Mouse (Mus musculus): ENCODE measurements around the gene Sap30bp. TPM values are rescaled to one million over a fixed set of nuclear protein-coding genes. Genes with fewer than 3 reads are reported as not detected.

The Sap30bp gene
- polyA plus RNA-seq, 1 experiment from 2014 or later = 53.8 TPM

DNA sequence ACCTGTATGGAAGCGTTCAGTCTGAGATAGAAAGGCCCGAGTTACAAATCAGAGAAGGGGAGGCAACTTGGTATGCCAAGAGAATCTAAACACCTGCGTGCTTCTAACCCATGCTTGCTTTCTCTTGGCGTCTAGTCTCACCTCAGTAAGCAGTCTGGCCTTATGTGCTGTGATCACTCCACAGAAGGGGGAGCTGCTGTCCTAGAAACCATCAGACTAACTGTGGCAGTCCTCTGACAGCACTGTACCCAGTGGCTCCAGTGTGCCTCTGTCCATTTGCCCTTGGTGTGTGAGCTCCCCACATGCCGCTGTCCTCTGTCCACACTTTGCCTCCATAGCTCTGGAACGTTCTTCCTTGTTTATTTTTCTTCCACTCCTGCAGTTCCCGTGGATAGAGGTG lies 8.9 kb downstream of the Sap30bp start:
- H3K4me1 ChIP-seq (replicated peaks) = no peaks in the 10 kb centered on the region
- no peak overlapping the region for H3K9ac ChIP-seq (replicated peaks)
- no peak overlapping the region for H3K4me2 ChIP-seq (replicated peaks)
- no peak overlapping the region for H3K27ac ChIP-seq
- H3K9me3 ChIP-seq = no peaks in the 10 kb centered on the region
- H3K27me3 ChIP-seq = no peaks in the 10 kb centered on the region
- peaks cover 90% of the 10 kb centered on the region for H3K36me3 ChIP-seq
- 89% methylated on average over 7 of the region's 7 CpGs for WGBS
- no peak overlapping the region for H3K4me3 ChIP-seq (replicated peaks)
- no peak for ATAC-seq

DNA sequence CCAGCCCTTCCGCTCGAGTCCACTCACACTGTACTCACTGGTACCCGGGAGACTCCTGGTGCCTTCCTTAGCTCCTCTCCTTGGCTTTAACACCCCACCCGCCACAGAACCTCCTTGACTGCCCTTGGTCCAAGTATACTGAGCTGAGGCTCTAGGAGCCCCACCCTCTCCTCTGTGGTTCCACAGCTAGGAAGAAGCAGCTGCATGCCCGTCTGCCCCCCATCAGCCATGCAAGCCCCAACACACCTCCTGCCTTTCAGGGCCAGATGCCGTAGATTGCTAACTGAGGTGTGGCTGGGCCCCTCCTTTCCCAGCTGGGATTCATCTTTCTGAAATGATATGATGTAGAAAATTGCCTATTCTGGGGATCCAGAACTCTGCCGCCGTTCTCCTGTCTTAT lies 12.2 kb downstream of the Sap30bp start:
- peaks cover 90% of the 10 kb centered on the region for H3K36me3 ChIP-seq
- no peak for ATAC-seq
- H3K27ac ChIP-seq = no peak overlapping the region
- no peaks in the 10 kb centered on the region for H3K27me3 ChIP-seq
- H3K9me3 ChIP-seq = no peaks in the 10 kb centered on the region
- no peak overlapping the region for H3K4me2 ChIP-seq (replicated peaks)
- H3K4me1 ChIP-seq (replicated peaks) = no peaks in the 10 kb centered on the region
- no peak overlapping the region for H3K4me3 ChIP-seq (replicated peaks)
- 94% methylated on average over 8 of the region's 8 CpGs for WGBS
- no peak overlapping the region for H3K9ac ChIP-seq (replicated peaks)

DNA sequence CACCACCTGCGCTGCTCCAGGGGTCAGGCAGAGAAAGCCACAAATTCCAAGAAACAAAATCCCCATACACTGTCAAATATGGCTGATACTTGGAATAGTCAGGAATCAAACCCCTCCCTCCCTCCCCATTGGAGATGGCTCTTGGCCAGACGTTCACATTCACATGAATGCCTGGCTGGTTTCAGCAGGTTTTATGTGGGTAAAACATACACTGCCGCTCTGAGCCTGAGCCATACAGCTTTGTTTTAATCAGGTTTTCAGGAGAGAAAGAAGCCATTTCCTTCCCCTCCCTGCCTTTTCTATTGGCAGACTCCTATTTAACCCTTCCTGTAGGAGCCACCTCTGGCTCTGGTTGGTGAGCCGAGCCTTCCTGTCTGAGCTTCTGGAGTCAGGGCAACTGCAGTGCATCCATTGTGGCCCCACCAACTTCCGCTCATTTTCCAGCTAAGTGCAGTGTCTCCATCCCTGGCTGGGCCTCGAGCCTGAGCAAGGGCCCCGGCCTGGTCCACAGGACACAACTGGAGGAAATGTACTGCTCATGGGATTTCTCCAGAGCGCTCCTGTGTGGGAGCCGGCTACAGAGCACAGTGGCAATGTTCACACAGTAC lies 13.2 kb downstream of the Sap30bp start:
- no peak overlapping the region for H3K4me3 ChIP-seq (replicated peaks)
- no peaks in the 10 kb centered on the region for H3K27me3 ChIP-seq
- no peak for ATAC-seq
- H3K9ac ChIP-seq (replicated peaks) = no peak overlapping the region
- no peaks in the 10 kb centered on the region for H3K4me1 ChIP-seq (replicated peaks)
- H3K9me3 ChIP-seq = no peaks in the 10 kb centered on the region
- 86% methylated on average over 9 of the region's 9 CpGs for WGBS
- H3K27ac ChIP-seq = no peak overlapping the region
- H3K36me3 ChIP-seq = peaks cover 91% of the 10 kb centered on the region
- no peak overlapping the region for H3K4me2 ChIP-seq (replicated peaks)

DNA sequence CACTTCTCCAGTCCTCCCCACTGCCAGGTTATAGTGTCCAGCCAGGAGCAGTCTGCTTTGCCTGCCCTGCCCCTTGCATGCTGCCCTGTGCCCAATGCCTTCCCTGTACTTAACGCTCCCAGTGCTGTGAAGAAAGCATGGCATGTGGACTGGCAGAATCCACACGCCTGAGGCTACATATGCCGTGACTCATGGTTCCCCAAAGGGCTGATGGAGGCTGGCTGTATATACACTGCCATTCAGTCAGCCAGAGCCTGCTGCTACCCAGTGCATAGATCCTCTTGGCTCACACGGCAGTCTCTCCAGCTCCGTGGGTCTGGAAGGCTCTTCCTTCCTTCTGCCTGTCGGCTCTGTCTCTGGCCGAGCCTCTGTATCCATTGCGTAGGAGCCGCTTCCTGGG lies 15.2 kb downstream of the Sap30bp start:
- no peaks in the 10 kb centered on the region for H3K4me1 ChIP-seq (replicated peaks)
- H3K27me3 ChIP-seq = no peaks in the 10 kb centered on the region
- no peak for ATAC-seq
- H3K27ac ChIP-seq = no peak overlapping the region
- no peak overlapping the region for H3K4me2 ChIP-seq (replicated peaks)
- no peak overlapping the region for H3K4me3 ChIP-seq (replicated peaks)
- H3K36me3 ChIP-seq = peaks cover 92% of the 10 kb centered on the region
- no peaks in the 10 kb centered on the region for H3K9me3 ChIP-seq
- no peak overlapping the region for H3K9ac ChIP-seq (replicated peaks)
- 95% methylated on average over 9 of the region's 9 CpGs for WGBS

DNA sequence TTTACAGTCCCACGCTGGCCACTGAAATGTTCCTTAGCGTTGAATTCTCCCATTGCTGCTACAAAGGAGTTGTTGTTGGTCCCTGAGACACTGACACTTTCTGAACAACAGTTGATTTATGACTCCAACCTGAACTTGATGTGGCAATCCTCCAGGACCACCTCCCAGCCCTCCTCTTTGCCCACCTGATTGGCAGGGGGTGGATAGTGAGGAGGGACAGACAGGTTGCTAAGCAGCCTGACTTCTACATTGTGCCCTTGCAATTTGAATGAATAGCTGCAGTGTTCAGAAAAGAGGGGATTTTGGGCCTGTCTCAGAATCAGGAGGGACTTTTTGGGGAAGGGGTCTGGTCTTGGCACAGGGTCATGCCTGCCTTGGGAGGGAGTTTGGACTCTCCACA lies 17.6 kb downstream of the Sap30bp start:
- H3K36me3 ChIP-seq = peaks cover 95% of the 10 kb centered on the region
- peaks cover 5% of the 10 kb centered on the region for H3K4me1 ChIP-seq (replicated peaks)
- H3K27me3 ChIP-seq = no peaks in the 10 kb centered on the region
- no peak for ATAC-seq
- H3K4me3 ChIP-seq (replicated peaks) = no peak overlapping the region
- no peaks in the 10 kb centered on the region for H3K9me3 ChIP-seq
- H3K27ac ChIP-seq = no peak overlapping the region
- no peak overlapping the region for H3K9ac ChIP-seq (replicated peaks)
- 91% methylated on average over 2 of the region's 2 CpGs for WGBS
- no peak overlapping the region for H3K4me2 ChIP-seq (replicated peaks)

DNA sequence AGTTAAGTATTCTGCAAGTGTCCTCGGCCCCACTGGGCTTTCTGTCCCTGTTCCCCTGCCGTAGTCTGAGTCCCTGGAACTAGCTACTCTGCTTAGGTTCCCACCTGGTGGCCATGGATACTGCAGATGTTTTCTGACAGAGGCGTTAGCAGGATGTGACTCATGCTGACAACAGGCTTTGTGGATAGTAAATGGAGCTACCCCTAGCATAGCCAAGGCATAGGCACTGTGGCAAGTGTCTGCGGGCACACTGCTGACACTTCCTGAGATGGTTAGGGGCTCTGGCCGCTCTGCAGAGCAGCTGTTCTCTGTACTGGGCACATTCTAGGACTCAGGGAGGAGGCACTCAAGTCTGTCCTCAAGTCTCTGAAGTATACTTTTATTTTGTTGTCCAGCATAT lies 21.6 kb downstream of the Sap30bp start:
- Histone ChIP-seq H3K4me1 (replicated peaks) (peaks cover 17% of the 10 kb centered on the region), H3K9ac (replicated peaks) (no peak overlapping the region), H3K27ac (no peak overlapping the region), H3K36me3 (peaks cover 83% of the 10 kb centered on the region), H3K4me3 (replicated peaks) (no peak overlapping the region), H3K9me3 (no peaks in the 10 kb centered on the region), H3K4me2 (replicated peaks) (no peak overlapping the region), H3K27me3 (no peaks in the 10 kb centered on the region)
- no peak for ATAC-seq
- 87% methylated on average over 5 of the region's 5 CpGs for WGBS

DNA sequence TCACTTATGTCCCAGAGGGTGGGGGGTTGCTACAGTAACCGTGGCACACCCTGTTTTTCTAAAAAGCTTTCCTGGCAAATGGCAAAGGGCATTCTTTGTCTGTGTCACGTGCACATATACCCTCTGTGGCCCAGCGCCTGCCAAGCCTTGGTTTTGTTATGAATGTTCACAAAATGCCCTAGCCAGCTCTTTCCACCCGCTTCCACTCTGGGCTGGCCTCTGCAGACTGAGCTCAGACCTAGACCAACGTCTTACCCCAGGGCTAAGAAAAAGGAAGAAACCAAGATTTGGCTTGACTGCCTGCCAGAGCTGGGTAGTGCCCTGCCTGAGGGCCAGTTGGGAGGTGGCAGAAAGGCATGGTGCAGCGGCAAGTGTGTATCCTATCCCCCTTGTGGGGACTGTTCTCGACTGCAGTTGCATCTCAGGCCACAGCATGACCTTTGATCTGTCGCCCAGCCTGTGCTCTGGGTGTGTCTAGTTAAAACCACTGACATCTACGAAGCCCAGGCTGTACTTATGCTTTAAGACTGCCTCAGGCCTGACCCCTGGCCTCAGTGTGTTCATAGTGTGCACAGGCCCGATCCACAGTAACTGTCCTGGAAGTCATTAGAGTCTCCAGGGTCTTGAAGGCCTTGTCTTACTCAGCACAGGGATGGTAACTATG lies 22.2 kb downstream of the Sap30bp start:
- H3K4me3 ChIP-seq (replicated peaks) = no peak overlapping the region
- whole genome bisulfite sequencing = 74% methylated on average over 10 of the region's 10 CpGs
- no peaks in the 10 kb centered on the region for H3K27me3 ChIP-seq
- peaks cover 17% of the 10 kb centered on the region for H3K4me1 ChIP-seq (replicated peaks)
- H3K9me3 ChIP-seq = no peaks in the 10 kb centered on the region
- no peak overlapping the region for H3K4me2 ChIP-seq (replicated peaks)
- H3K36me3 ChIP-seq = peaks cover 83% of the 10 kb centered on the region
- no peak overlapping the region for H3K9ac ChIP-seq (replicated peaks)
- no peak overlapping the region for H3K27ac ChIP-seq
- ATAC-seq = no peak

DNA sequence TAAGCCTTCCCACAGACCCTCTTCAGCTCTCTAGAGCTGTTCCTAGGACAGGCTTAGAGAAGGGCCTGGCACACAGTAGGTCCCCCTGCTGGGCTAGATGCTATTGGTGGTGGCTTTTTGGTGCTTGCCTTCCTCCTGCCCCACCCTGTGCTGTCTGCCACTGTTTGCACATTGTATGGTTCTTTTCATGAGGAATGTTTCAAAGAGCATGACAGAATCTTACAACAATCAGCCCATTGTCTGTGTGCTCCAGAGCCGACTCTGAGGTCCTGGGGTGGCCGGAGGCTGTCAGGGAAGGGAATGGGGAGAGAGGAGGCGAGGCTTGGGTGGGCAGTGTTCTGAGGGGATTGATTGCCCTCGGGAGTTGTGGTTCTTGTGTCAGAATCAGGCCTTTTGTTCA lies 23.4 kb downstream of the Sap30bp start:
- no peak overlapping the region for H3K4me3 ChIP-seq (replicated peaks)
- WGBS = 15% methylated on average over 4 of the region's 4 CpGs
- no peak overlapping the region for H3K27ac ChIP-seq
- peaks cover 17% of the 10 kb centered on the region for H3K4me1 ChIP-seq (replicated peaks)
- peaks cover 83% of the 10 kb centered on the region for H3K36me3 ChIP-seq
- no peaks in the 10 kb centered on the region for H3K27me3 ChIP-seq
- no peaks in the 10 kb centered on the region for H3K9me3 ChIP-seq
- 0 out of 2 replicates have a peak, but pooled peaks have one; percentile 34 for ATAC-seq
- no peak overlapping the region for H3K9ac ChIP-seq (replicated peaks)
- no peak overlapping the region for H3K4me2 ChIP-seq (replicated peaks)

DNA sequence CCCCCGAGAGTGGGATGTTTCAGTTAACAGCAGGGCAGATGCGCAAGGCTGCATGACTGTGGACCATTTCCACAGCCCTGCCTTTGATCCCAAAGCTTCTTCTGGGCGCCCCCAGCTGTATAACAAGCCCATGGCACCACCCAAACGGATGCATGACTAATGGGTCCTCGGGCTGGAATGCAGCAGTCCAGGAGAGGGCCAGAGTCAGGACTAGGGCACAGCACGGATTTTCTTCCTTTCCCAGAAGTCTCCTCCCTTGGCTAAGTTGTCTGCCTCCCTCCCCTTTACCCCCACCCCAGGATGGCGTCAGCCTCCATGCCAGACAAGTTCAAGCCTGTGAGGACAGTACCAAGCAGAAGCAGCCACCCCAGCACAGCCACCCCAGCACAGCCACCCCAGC lies 24.9 kb downstream of the Sap30bp start:
- H3K36me3 ChIP-seq = peaks cover 83% of the 10 kb centered on the region
- H3K27ac ChIP-seq = no peak overlapping the region
- no peaks in the 10 kb centered on the region for H3K27me3 ChIP-seq
- H3K4me3 ChIP-seq (replicated peaks) = no peak overlapping the region
- H3K9ac ChIP-seq (replicated peaks) = no peak overlapping the region
- peaks cover 17% of the 10 kb centered on the region for H3K4me1 ChIP-seq (replicated peaks)
- ATAC-seq = no peak
- 78% methylated on average over 7 of the region's 7 CpGs for WGBS
- no peaks in the 10 kb centered on the region for H3K9me3 ChIP-seq
- no peak overlapping the region for H3K4me2 ChIP-seq (replicated peaks)

DNA sequence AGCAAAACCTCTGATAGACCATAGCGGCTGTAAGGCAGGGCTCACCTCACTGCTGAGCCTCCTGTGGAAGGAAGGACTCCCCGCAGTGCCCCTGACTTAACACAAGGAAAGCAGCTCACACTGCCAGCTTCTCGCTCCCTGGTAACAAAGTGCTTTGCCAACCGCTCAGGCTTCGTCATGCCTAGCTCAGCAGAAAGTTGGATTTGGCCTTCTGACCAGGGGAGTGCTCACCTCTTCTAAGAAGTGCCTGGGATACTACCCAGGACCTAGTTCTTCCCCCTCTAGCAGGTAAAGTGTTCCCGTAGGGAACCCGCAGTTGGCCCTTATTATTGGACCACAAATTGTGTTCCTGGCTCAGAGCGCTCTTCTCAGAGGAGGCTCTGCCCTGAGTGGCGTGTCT lies 25.9 kb downstream of the Sap30bp start:
- H3K9ac ChIP-seq (replicated peaks) = no peak overlapping the region
- no peaks in the 10 kb centered on the region for H3K27me3 ChIP-seq
- no peak overlapping the region for H3K4me2 ChIP-seq (replicated peaks)
- H3K36me3 ChIP-seq = peaks cover 83% of the 10 kb centered on the region
- no peaks in the 10 kb centered on the region for H3K9me3 ChIP-seq
- peaks cover 17% of the 10 kb centered on the region for H3K4me1 ChIP-seq (replicated peaks)
- no peak overlapping the region for H3K27ac ChIP-seq
- no peak for ATAC-seq
- 97% methylated on average over 9 of the region's 9 CpGs for WGBS
- H3K4me3 ChIP-seq (replicated peaks) = no peak overlapping the region

DNA sequence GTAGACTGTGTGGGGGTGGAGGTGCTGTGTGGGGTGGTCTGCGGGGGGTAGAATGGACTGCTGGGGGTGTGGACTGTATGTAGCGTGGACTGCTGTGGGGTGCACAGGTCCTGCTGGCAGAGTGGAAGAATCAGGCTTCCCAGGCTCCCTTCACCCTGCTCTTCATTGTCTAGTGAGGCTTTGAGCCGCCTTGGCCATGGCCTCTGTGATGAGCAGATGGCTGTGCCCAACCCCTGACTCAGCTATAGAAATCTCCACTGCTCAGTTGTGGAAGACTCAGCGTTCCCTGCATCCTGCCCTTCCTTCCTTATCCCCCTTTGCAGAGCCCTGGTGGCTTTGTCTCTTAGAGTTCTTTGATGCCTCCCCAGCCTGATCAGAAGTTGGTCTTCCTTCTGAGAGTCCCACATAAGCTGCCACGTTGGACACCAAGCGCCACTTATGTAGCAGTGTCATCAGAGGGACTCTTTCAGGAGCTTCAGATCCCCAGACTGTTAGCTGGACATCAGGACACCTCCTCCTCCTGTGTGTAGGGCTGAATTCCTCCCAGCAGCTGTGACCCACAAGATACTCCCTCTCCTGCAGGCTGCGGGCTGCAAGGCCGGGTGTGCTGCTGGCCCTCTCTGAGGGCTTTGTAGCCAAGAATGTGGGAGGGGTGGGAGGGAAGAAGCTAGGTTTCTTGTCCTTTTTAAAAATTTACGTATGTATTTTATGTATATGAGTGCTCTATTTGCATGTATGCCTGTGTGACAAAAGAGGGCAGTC lies 29.8 kb downstream of the Sap30bp start:
- peaks cover 87% of the 10 kb centered on the region for H3K36me3 ChIP-seq

DNA sequence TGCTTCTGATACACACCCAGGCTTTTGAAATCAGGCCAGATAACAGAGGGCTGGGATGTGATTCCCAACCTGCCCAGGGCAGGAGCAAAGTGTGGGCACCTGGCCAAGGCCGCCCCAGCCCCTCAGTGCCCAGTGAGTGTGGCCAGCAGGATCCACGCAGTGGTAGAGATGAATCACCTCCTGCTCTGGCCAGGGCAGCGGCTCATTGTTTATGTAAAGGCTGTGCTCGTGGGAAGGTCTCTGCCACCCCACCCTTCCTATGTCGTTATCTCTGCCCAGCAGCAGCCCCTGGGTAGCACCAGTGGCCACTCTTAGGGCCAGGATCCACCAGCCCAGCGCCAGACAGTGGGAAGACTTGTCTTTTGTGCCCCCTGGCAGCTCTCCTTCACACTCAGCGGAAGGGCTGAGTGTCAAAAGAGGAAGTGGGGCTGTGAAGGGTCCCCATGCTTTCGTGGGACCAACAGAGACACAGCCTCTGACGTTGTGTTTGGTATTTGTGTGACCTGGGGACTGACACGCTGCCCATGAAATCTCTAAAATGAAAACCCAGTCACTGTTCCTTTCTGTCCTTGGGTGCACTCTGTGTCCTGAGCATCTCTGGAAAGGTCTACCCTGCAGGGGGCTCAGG lies 32.0 kb downstream of the Sap30bp start:
- no peak for ATAC-seq
- H3K9me3 ChIP-seq = no peaks in the 10 kb centered on the region
- H3K9ac ChIP-seq (replicated peaks) = no peak overlapping the region
- no peaks in the 10 kb centered on the region for H3K4me1 ChIP-seq (replicated peaks)
- H3K27me3 ChIP-seq = no peaks in the 10 kb centered on the region
- H3K4me2 ChIP-seq (replicated peaks) = no peak overlapping the region
- peaks cover 70% of the 10 kb centered on the region for H3K36me3 ChIP-seq
- no peak overlapping the region for H3K27ac ChIP-seq
- H3K4me3 ChIP-seq (replicated peaks) = no peak overlapping the region
- 94% methylated on average over 10 of the region's 10 CpGs for WGBS

More for the DNA sequence above, 29.8 kb downstream of the Sap30bp start:
- H3K27me3 ChIP-seq = no peaks in the 10 kb centered on the region
- no peak overlapping the region for H3K27ac ChIP-seq
- 91% methylated on average over 9 of the region's 9 CpGs for WGBS
- no peak overlapping the region for H3K9ac ChIP-seq (replicated peaks)
- H3K4me3 ChIP-seq (replicated peaks) = no peak overlapping the region
- H3K9me3 ChIP-seq = no peaks in the 10 kb centered on the region
- no peak for ATAC-seq
- H3K4me2 ChIP-seq (replicated peaks) = no peak overlapping the region
- no peaks in the 10 kb centered on the region for H3K4me1 ChIP-seq (replicated peaks)
